In genomic region chr7:73533457-73533856, GRCm38 (mm10) we compare ENCODE assay signal across 8 mouse cellular contexts. TPM values are rescaled to one million over a fixed set of nuclear protein-coding genes. Genes with fewer than 3 reads are reported as not detected.
DNase-seq lines count a peak whose midpoint lies in the region; ATAC-seq and TF ChIP-seq lines count a peak whose summit lies in the region.

No protein-coding gene starts in this region.

- no peaks in the 10 kb centered on the region for H3K9me3 ChIP-seq in forebrain, embryonic 12.5 days
- no peaks in the 10 kb centered on the region for H3K9me3 ChIP-seq in limb, embryonic 15.5 days

- H3K4me3 ChIP-seq in heart, adult 2 months: peak overlapping the region; percentile 14; the same call in 1 of the 2 replicates
- no peak overlapping the region for H3K4me3 ChIP-seq in C2C12 (ENCODE audit: insufficient read depth, poor library complexity, severe bottlenecking)
- H3K4me3 ChIP-seq in forebrain, embryonic 12.5 days (replicated peaks): no peak overlapping the region
- no peak overlapping the region for H3K4me3 ChIP-seq in limb, embryonic 15.5 days

- no peak for DNase-seq in heart, adult 2 months
- DNase-seq in heart, postnatal 25 days (ENCODE audit: low spot score): no peak
- no peak for DNase-seq in cerebellum, postnatal 4 days (ENCODE audit: low spot score in 2 of 2)

- H3K27ac ChIP-seq in heart, adult 2 months: peak overlapping the region; percentile 80
- peak overlapping the region; percentile 42; the same call in 1 of the 2 replicates for H3K27ac ChIP-seq in forebrain, embryonic 12.5 days
- peak overlapping the region; percentile 58 for H3K27ac ChIP-seq in limb, embryonic 15.5 days

- 6% methylated on average over 2 of the region's 2 CpGs for WGBS in heart, adult 2 months
- 72% methylated on average over 2 of the region's 2 CpGs for WGBS in forebrain, embryonic 12.5 days
- 32% methylated on average over 2 of the region's 2 CpGs for WGBS in limb, embryonic 15.5 days

- peaks cover 27% of the 10 kb centered on the region for H3K4me1 ChIP-seq in heart, adult 2 months (ENCODE audit: control insufficient read depth, insufficient read depth, low read length)
- H3K4me1 ChIP-seq in forebrain, embryonic 12.5 days: peaks cover 46% of the 10 kb centered on the region
- peaks cover 52% of the 10 kb centered on the region for H3K4me1 ChIP-seq in limb, embryonic 15.5 days

- H3K27me3 ChIP-seq in heart, adult 2 months (ENCODE audit: control insufficient read depth, insufficient read depth, low read length): no peaks in the 10 kb centered on the region
- H3K27me3 ChIP-seq in C2C12 (ENCODE audit: control insufficient read depth, insufficient read depth, insufficient read length): no peaks in the 10 kb centered on the region
- no peaks in the 10 kb centered on the region for H3K27me3 ChIP-seq in forebrain, embryonic 12.5 days
- H3K27me3 ChIP-seq in limb, embryonic 15.5 days: no peaks in the 10 kb centered on the region

- peak overlapping the region; percentile 69 for H3K9ac ChIP-seq in heart, adult 2 months (ENCODE audit: low read depth, low read length)
- 0 out of 2 replicates have a peak overlapping the region, but pooled peaks have one; percentile 13 for H3K9ac ChIP-seq in forebrain, embryonic 12.5 days
- no peak overlapping the region for H3K9ac ChIP-seq in limb, embryonic 15.5 days

- TF ChIP-seq CTCF in heart, adult 2 months (IDR thresholded peaks at IDR 0.05): no peak
- TF ChIP-seq CTCF in C2C12 (IDR thresholded peaks at IDR 0.05; ENCODE audit: control insufficient read depth, insufficient read depth, insufficient read length): no peak

- H3K79me3 ChIP-seq in C2C12 (ENCODE audit: low read depth): peaks cover 89% of the 10 kb centered on the region

- intact Hi-C loops in heart, adult 2 months (cut with DNase I): loop anchor here (10.0 kb wide), 1 partner anchor 211 kb away; the partner anchor contains the start of gene Fam174b
- intact Hi-C loops in heart, postnatal 25 days (cut with DNase I): no loop called here

- 0 out of 2 replicates have a peak, but pooled peaks have one; percentile 3 for TF ChIP-seq POLR2A in heart, adult 2 months (IDR thresholded peaks at IDR 0.05; ENCODE audit: insufficient read depth, low read depth, low read length)

- H3ac ChIP-seq in C2C12 (ENCODE audit: control insufficient read depth, insufficient read length, low read depth): peak overlapping the region; percentile 61

- peaks cover 13% of the 10 kb centered on the region for H3K79me2 ChIP-seq in heart, adult 2 months (replicated peaks; ENCODE audit: control insufficient read depth, insufficient read depth, low read length)
- peaks cover 98% of the 10 kb centered on the region for H3K79me2 ChIP-seq in C2C12 (ENCODE audit: control insufficient read depth, insufficient read depth)

- no peak for TF ChIP-seq EP300 in heart, adult 2 months (IDR thresholded peaks at IDR 0.05; ENCODE audit: insufficient read depth, low read depth, low read length)

- no peak for ATAC-seq in forebrain, embryonic 12.5 days (ENCODE audit: low FRiP score)
- no peak for ATAC-seq in limb, embryonic 15.5 days (ENCODE audit: insufficient number of reproducible peaks, low FRiP score, low TSS enrichment, low read depth)
- ATAC-seq in erythroid progenitor cell, adult 5-6 weeks (replicated peaks; ENCODE audit: low FRiP score, poor library complexity, severe bottlenecking): no peak
- ATAC-seq in cerebellum, adult (ENCODE audit: insufficient number of reproducible peaks, low FRiP score, low TSS enrichment): no peak

- H3K4me2 ChIP-seq in forebrain, embryonic 12.5 days: no peak overlapping the region
- H3K4me2 ChIP-seq in limb, embryonic 15.5 days: 0 out of 2 replicates have a peak overlapping the region, but pooled peaks have one; percentile 1

- peaks cover 67% of the 10 kb centered on the region for H3K36me3 ChIP-seq in heart, adult 2 months (ENCODE audit: control insufficient read depth, insufficient read depth, low read length)
- H3K36me3 ChIP-seq in C2C12 (ENCODE audit: control insufficient read depth, insufficient read depth): peaks cover 26% of the 10 kb centered on the region
- H3K36me3 ChIP-seq in forebrain, embryonic 12.5 days (replicated peaks): peaks cover 8% of the 10 kb centered on the region
- no peaks in the 10 kb centered on the region for H3K36me3 ChIP-seq in limb, embryonic 15.5 days

TF ChIP-seq in C2C12, 6 proteins besides CTCF, POLR2A, EP300 and RAD21:
- TF ChIP-seq CEBPB (IDR thresholded peaks at IDR 0.05; ENCODE audit: low read depth) (no peak), MAX (IDR thresholded peaks at IDR 0.05) (no peak), FOSL1 (IDR thresholded peaks at IDR 0.05; ENCODE audit: insufficient read depth, low read length, poor library complexity, severe bottlenecking) (no peak), MYOG (IDR thresholded peaks at IDR 0.05; ENCODE audit: control insufficient read depth, extremely low read depth, insufficient read length) (no peak), USF1 (IDR thresholded peaks at IDR 0.05; ENCODE audit: low read depth) (no peak), MYOD1 (IDR thresholded peaks at IDR 0.05; ENCODE audit: control insufficient read depth, insufficient read length, low read depth) (no peak)

RNA-seq across cellular contexts. Expression of gene Chd2, which starts 8.2 kb away (rescaled TPM):
- total RNA-seq in heart, adult 2 months (2021): 10 to 100 TPM; 38.1 to 43.3 TPM
- polyA plus RNA-seq in heart, adult 2 months (2012; rRNA removed): 32.9 and 38.0 TPM in 2 replicates
- total RNA-seq in heart, postnatal 25 days (2021): 10 to 100 TPM; 40.4 to 41.2 TPM
- polyA plus RNA-seq in C2C12 (2012; fragmentation: generic; extraction: Trizol): 5.8 TPM
- 69.4 and 78.8 TPM in 2 replicates for polyA plus RNA-seq in forebrain, embryonic 12.5 days (2016; fragmentation: Nextera tagmentation; extraction: Ambion mirVana)
- 48.6 and 51.7 TPM in 2 replicates for polyA plus RNA-seq in limb, embryonic 15.5 days (2015; fragmentation: Nextera tagmentation; extraction: Ambion mirVana)
- total RNA-seq in erythroid progenitor cell, adult 5-6 weeks (2015; ENCODE audit: low replicate concordance): 63.1 and 106 TPM in 2 replicates
- 179 and 206 TPM in 2 replicates for total RNA-seq in erythroid progenitor cell, adult 5-6 weeks (2017; ENCODE audit: low replicate concordance)
